Mouse (Mus musculus): ENCODE measurements at regions not wholly inside any gene's neighbourhood (a gene's known extent, or its start where the extent isn't known, plus 50 kb on each side); places are given as distances from the start of the nearest gene placed in this dataset.
A peak's percentile ranks its signal among the peaks of the same experiment; 100 is the strongest.

- peak; percentile 80 for DNase-seq
Observed at GRCm38 (mm10) chr19:56105452-56106091, 181.4 kb upstream of the Habp2 start.

GRCm38 (mm10) chr19:56108796-56109195, 178.1 kb upstream of the Habp2 start:
- DNase-seq: no peak

GRCm38 (mm10) chr19:56115552-56116284, 171.2 kb upstream of the Habp2 start:
- DNase-seq: no peak

GRCm38 (mm10) chr19:56116285-56116680, 170.7 kb upstream of the Habp2 start:
- no peak for DNase-seq

GRCm38 (mm10) chr19:56120723-56121122, 166.2 kb upstream of the Habp2 start:
- no peak for DNase-seq

GRCm38 (mm10) chr19:56122186-56122585, 164.8 kb upstream of the Habp2 start:
- no peak for DNase-seq

GRCm38 (mm10) chr19:56131556-56131955, 155.4 kb upstream of the Habp2 start:
- no peak for DNase-seq

- DNase-seq: peak; percentile 50
Observed at GRCm38 (mm10) chr19:56132911-56133562, 153.9 kb upstream of the Habp2 start.

- DNase-seq: peak; percentile 66
Observed at GRCm38 (mm10) chr19:56133565-56133964, 153.4 kb upstream of the Habp2 start.

GRCm38 (mm10) chr19:56134081-56134818, 152.7 kb upstream of the Habp2 start:
- DNase-seq: peak; percentile 90

- no peak for DNase-seq
Observed at GRCm38 (mm10) chr19:56135306-56135928, 151.5 kb upstream of the Habp2 start.

- DNase-seq: no peak
Observed at GRCm38 (mm10) chr19:56140540-56140939, 146.4 kb upstream of the Habp2 start.

GRCm38 (mm10) chr19:56144221-56144620, 142.7 kb upstream of the Habp2 start:
- DNase-seq: no peak

- DNase-seq: no peak
Observed at GRCm38 (mm10) chr19:56157120-56157519, 129.8 kb upstream of the Habp2 start.

- no peak for DNase-seq
Observed at GRCm38 (mm10) chr19:56162156-56162555, 124.8 kb upstream of the Habp2 start.

- no peak for DNase-seq
Observed at GRCm38 (mm10) chr19:56169133-56169997, 117.6 kb upstream of the Habp2 start.

- no peak for DNase-seq
Observed at GRCm38 (mm10) chr19:56169998-56170274, 117.0 kb upstream of the Habp2 start.

GRCm38 (mm10) chr19:56172454-56172853, 114.5 kb upstream of the Habp2 start:
- DNase-seq: no peak

GRCm38 (mm10) chr19:56176059-56176458, 110.9 kb upstream of the Habp2 start:
- DNase-seq: no peak

- peak; percentile 78 for DNase-seq
Observed at GRCm38 (mm10) chr19:56177231-56177745, 109.6 kb upstream of the Habp2 start.

- DNase-seq: no peak
Observed at GRCm38 (mm10) chr19:56185756-56186155, 101.2 kb upstream of the Habp2 start.

- no peak for DNase-seq
Observed at GRCm38 (mm10) chr19:56189185-56189584, 97.8 kb upstream of the Habp2 start.

Measured in embryo, embryonic 11 days (tissue).